Mouse (Mus musculus) left cerebral cortex, postnatal 4 days (tissue): Measurements from ENCODE around the gene Cdk2ap2. TPM values are rescaled to one million over a fixed set of nuclear protein-coding genes. Genes with fewer than 3 reads are reported as not detected.
"Not testable (repeated sequence)": the region's sequence is repeated elsewhere in the genome, so short reads cannot be mapped to it uniquely, and the experiment has no call there.

ENCODE experiments used
- DNase-seq: peaks from one replicate; pipeline ENCODE4 v3.0.0-alpha.2; 2022
- intact Hi-C: fragments of 180-260 bp; cut with DNase I; formaldehyde crosslinking; loops from one replicate; pipeline ENCODE4 v1.15.1; 2025
- total RNA-seq, 2 experiments: library from RNA; stranded (reverse); gene quantifications; 2 replicates each; pipeline ENCODE4 v1.2.3; 2021

Gene Cdk2ap2
- total RNA-seq, 2 experiments from 2014 or later, result 27.5 to 28.3 TPM

DNA sequence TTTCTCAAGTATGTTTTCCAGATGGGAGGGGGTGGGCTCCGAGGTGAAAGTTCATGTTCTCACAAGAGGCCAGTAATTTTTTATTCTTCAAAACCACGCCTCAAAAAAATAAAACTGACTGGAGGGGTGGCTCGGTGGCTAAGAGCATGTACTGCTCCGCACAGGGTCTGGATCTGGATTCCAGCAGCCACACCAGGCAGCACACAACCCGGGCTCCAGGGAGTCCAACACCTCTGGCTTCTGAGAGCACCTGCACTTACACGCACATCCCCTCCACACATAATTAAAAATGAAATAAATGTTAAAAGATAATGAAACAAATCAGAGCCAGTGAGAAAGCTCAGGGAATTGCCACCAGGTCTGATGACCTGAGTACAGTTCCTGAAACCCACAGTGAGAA, 30.7 kb upstream of the Cdk2ap2 start:
- intact Hi-C loops, result no loop called here
- DNase-seq, result no peak

DNA sequence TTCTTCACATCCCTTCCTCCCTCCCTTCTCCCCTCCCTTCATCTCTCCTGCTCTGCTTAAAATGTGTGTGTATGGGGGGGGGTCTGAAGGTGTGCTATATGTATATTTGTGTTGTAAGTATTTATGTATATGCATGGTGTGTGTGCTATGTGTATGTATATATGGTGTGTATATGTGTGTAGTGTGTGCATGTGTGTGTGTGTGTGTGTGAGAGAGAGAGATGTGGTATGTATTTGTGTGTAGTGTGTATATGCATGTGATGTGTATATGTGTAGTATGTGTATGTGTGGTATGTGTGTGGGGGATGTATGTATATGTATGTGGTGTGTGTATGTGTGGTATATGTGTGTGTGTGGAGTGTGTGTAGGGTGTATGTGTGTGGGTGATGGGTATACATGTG, 30.1 kb upstream of the Cdk2ap2 start:
- intact Hi-C loops, result no loop called here
- no peak for DNase-seq

DNA sequence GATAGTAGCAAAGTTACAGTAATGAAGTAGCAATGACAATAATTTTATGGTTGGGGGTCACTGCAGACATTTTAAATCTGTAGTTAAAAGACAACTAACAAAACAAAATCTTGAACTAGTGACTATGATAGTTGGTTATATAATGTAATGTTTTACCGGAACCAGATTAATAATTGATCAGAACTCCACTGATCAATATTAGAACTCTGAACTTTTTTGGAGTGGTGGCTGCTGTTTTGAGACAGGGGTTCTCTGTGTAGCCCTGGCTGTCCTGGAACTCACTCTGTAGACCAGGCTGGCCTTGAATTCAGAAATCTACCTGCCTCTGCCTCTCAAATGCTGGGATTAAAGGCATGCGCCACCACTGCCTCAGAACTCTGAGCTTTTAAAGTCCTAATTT, 28.7 kb upstream of the Cdk2ap2 start:
- DNase-seq, intact Hi-C loops: not testable (repeated sequence)

DNA sequence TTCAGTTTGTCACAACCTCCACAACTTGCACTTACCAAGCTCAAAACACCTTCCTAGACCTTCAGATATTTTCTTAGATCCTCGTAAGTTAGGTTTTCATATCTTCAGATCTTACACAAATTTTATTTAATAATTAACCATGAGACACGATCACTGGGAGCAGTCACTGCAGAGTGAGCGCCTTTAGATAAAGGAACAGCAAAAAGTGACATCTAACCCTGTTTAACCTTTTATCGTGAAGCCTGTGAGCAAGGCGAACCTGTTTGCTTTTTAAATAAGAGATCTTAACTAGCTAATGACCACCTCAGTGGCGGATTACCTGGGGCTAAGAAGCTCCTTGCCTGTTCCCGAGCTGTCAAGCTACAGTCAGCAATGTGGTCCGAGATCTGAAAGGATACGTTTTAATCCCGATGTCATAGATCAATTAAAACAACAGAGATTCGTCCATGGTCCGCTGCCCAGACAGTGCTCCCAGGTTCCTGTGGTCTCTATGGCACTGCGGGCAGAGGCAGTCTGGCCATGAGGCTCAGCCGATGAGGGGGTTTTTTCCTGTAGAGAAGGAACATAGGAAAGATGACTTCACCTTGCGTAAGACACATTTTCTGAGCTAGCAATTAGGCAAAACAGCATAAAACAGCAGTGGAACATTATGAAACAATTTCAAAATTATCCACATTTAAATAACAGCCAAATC, 28.1 kb upstream of the Cdk2ap2 start:
- intact Hi-C loops, result no loop called here
- no peak for DNase-seq

DNA sequence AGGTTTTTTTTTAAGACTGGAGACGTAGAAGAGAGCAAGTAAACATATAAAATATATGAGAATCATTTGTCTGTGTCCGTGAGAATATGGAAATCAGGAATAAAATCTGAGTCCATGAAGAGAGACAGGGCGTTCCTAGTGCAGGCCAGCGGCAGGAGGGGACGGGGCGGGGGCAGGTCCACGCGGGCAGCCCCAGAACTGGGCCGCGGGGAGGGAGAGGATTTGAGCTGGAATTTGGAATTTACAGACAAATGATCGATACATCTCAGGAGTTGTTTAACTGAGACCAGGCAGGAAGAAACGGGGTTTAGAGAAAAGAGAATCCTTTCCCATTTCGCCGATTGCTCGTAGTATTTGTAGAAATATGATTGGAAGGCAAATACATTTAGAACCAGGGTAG, 26.7 kb upstream of the Cdk2ap2 start:
- intact Hi-C loops, result no loop called here
- DNase-seq, result no peak

DNA sequence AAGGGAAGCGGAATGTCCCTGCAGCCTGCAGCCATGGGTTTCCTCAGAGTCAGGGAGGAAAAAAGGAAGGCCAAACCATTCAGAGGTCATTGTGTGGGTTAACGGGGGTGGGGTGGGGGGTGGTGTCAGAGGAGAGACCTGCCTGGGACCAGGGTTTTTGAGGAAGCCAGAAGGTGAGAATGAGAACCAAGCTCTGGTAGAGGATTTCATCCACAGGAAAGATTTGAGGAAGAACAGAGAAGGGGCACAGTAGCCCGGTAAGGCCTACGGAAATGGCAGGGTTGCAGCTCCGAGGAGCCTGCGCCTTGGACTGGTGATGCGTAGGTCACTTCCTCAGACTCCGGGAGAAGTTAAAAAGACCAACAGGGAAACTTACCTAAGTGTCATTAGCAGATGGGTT, 26.2 kb upstream of the Cdk2ap2 start:
- intact Hi-C loops, result no loop called here
- DNase-seq, result no peak

DNA sequence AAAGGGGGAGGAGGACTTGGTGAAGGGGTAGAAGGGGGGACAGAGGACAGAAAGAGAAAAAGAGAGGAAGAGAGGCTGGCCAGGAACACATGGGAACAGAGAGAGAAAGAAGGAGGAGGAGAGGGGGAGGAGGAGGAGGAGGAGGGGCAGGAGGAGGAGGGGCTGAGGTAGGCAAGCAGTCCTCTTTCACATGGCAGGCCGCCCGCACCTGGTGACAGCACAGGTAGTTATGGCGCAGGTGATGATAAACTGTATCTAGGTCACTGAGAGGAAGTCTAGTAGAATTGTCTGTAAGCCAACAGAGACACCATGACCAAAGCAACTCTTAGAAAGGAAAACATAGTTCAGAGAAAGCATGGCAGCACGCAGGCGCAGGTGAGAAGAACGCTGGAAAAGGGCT, 25.6 kb upstream of the Cdk2ap2 start:
- no peak for DNase-seq
- intact Hi-C loops, result no loop called here

DNA sequence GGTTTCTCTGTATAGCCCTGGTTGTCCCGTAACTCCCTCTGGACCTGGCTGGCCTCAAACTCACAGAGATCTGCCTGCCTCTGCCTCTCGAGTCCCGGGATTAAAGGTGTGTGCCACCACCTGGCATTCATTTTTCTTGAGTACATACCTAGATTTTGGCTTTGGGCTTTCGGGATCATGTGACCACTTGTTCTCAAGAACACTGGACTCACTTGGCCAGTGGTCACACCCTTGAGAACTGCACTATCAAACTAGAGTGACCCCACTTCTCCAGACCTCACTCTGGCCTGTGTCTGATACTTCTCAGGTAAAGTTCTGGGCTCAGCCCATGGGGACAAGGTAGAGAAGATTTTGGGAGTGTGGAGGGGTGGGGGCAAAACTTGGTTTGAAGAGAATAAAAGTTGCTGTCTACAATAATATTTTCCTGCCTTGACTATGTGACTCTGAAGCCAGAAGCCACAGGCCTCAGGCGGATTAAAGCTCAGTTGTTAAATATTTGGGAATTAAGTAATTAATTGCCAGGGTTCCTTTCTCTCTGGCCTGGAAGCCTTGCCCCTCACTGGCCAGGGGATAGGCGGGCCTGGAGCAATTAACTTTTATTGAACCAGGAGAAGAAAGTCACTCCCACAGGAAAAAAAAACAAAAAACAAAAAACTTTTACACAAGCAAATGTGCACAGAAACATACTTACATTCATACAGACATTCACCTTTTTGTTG, 24.1 kb upstream of the Cdk2ap2 start:
- DNase-seq, result no peak
- intact Hi-C loops, result no loop called here

DNA sequence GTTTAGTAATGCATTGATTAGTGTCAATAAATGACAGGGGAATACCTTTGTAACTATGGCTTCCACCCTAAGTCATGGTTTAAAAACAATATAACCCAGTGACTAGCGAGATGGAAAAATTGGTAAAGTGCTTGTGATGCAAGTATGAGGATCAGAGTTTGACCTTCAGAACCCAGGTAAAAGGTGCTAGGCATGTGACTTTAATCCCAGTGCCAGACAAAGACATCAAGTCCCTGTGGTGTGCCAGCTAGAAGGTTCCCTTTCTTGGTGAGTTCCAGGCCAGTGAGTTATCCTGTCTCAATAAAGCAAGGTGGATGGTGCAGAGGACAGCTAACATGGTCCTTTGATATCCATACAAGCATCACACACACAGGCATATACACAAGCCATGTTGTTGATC, 21.5 kb upstream of the Cdk2ap2 start:
- intact Hi-C loops, result no loop called here
- DNase-seq, result no peak

DNA sequence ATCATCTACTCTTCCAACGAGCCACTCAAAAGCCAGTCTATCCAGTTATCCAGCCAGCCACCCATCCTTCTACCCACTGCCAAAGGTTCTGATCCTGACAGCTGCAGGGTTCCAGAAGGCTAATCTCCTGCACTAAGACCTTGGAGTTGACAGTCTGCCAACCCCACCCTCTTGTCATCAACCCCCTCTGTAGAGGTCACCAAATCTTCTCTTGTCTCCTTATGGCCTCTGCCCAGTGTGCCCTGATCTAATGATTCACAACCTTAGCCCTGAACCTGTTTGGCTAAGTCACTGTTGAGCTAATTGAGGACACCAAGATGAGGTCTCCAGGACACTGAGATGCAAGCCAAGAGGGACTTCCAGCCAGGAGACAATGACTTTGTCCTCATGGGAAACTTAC, 17.4 kb upstream of the Cdk2ap2 start:
- intact Hi-C loops, result no loop called here
- no peak for DNase-seq

DNA sequence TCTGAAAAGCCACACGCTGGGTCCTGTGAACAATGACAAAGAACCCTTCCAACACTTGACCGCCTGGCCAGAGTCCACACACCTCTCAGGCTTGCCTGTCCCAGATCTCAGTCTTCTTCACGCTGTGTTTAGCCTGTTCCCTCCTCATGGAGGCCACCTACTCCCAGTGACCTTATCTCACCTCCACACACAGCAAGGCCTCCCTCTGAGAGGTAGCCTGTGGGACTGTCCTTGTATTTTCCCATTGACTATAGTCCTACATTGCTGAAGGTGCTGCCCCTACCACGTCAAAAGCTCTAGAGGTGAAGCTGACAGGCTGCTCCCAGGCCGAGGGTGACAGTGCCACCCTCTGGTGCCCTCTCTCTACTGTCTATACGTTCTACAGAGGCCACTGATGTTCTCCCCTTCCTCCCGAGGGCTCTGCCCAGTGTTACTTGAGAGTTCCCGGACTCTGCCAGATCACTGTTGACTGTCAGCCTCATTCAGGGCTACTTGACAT, 16.4 kb upstream of the Cdk2ap2 start:
- intact Hi-C loops, result loop anchor here (10.0 kb wide), 1 partner anchor 126 kb away; the partner anchor contains the start of gene Aldh3b3
- no peak for DNase-seq

DNA sequence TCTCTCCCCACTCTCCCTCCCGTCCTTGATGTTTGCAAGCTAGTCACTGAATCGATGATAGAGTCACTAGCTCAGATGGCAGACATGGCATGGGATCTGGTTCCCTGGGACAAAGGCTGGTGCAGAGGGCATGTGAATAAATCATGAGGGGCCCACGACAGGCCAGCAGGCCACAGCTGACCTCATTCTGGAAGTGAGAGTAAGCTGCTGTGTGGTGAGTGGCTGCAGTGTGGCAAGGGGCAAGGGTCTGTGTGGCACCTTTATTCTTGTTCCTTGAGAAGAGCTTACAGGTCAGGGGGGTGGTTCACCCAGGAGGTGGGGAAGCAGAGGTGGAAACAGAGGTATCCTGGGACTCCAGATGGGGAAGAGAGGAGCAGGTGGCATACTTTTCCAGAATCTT, 15.6 kb upstream of the Cdk2ap2 start, which contains the start of gene Cabp2:
Gene Cabp2, plus strand, starts transcription at position 185 of the 400 bp plus-strand sequence.
- no peak for DNase-seq

DNA sequence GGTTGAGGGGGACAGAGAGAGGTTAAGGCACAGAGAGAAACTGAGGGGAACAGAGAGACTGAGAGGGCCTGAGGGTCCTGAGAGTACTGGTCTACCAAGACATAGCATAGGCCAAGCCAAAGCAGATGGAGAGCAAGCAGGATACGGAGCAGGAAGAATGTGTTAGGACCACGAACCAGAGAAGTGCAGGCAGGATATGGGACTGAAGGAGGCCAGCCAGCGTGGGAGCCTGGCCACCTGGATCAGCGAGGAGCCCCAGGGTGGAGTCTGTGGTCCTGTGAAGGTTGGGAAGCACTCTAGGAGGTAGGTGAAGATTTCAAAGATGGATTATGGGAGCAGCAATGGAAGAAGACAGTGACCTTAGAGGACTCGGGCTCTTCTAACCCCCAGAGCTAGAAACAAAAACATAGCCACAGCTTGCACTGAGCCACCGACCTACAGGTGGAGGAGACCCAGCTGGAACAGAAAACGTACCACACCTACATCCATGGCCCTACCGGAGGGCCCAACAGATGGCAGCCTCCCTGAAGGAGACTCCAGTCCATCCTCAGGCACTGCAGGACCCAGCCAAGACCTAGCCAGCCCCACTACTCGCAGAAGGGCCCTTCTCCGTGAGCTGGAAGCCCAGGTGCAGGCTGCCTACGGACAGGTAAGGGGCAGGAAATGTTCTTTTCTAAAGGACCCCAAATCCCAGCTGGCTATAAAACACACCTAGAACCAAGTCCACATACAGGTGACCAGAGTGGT, 14.6 kb upstream of the Cdk2ap2 start:
- intact Hi-C loops, result loop anchor here (10.0 kb wide), 1 partner anchor 128 kb away; the partner anchor contains the start of gene Aldh3b3
- DNase-seq, result no peak

More for the DNA sequence above, 15.6 kb upstream of the Cdk2ap2 start, which contains the start of gene Cabp2:
- intact Hi-C loops, result loop anchor here (10.0 kb wide), 1 partner anchor 127 kb away; the partner anchor contains the start of gene Aldh3b3

DNA sequence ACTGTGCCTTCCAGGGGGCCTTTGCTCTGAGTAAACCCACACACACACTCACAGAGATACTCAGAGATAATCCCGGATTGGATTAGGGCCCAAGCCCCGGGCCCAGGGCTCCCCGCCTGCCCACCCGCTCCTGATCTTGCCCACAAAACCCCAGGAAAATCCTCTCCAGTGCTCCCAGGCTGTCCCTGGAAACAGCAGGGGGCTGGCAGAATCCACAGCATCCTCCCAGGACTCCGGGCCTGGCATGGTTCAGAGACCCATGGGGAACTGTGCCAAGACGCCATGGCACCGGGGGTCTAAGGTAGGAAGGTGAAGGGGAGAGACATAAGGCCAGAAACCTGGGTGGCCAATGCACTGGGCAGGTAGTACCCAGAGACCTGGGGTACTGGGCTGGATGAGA, 13.7 kb upstream of the Cdk2ap2 start:
- intact Hi-C loops, result loop anchor here (10.0 kb wide), 1 partner anchor 129 kb away; the partner anchor contains the start of gene Aldh3b3
- DNase-seq, result no peak

DNA sequence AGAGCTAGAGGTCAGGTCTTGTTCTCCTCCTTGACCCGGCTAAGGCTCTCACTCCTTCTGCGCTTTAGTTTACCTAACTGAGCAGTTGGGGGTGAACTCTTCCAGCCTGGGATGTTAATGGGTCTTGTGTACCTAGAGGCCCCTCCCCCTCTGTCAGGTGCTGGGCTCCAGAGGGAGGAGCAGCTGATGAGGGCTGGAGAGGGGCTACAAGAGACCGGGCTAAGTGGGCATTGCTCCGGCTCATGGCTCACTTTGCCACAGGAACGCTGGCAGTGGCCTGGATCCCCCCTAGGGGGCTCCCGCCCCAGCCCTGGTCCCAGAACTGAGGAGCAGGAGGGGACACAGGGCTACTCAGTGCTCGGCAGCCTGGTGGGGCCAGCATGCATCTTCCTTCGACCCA, 13.2 kb upstream of the Cdk2ap2 start:
- intact Hi-C loops, result loop anchor here (10.0 kb wide), 1 partner anchor 129 kb away; the partner anchor contains the start of gene Aldh3b3
- no peak for DNase-seq

DNA sequence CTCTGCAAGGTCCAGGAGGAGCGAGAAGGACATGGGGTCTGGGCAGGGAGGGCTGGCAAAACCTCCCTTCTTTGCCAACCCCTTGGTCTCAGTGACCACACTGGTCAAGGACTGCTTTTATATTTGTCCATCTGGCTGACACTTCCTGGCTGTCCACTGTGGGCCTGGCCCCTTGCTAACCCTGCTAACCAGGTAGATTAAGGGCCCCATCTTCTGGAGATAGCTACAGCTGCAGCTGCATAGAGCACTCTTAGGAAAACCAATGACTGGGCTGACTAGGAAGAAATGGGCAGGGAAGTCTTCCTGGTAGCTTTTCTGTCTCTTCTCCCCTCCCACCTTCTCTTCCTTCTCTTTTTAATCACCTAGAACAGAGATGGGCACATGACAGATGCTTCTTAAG, 12.0 kb upstream of the Cdk2ap2 start:
- intact Hi-C loops, result loop anchor here (10.0 kb wide), 1 partner anchor 130 kb away; the partner anchor contains the start of gene Aldh3b3
- DNase-seq, result no peak

DNA sequence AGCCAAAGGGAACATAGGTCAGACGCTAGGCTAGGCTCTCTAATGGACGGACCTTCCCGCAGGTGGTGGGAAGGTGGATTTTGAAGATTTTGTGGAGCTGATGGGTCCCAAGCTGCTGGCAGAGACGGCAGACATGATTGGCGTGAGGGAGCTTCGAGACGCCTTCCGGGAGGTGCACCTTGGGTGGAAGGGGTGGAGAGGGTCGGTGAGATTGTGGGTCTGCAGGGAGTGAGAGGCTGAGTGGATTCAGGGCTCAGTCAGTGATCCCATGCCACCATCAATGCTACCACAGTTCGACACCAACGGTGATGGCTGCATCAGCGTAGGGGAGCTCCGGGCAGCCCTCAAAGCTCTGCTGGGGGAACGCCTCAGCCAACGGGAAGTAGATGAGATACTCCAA, 10.8 kb upstream of the Cdk2ap2 start:
- intact Hi-C loops, result loop anchor here (10.0 kb wide), 1 partner anchor 131 kb away; the partner anchor contains the start of gene Aldh3b3
- DNase-seq, result no peak

DNA sequence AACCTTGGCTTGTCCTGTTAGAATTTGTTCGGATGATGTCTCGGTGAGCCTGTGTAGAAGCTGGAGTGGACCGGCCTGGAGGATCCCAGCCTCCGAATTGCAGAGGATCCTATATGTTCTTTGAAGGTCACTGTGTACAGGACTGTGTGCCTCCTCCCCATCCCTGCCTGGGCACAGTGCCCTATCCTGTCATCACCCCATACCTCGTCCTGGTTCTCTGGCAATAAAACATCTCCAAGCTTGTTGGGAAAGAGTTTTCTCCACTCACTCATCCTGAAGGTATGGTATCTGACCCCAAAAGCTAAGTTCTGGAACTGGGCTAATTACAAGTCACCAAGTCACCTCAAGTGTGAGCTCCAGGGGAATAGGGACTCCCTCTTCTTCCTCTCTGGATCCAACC, 9.9 kb upstream of the Cdk2ap2 start:
- intact Hi-C loops, result loop anchor here (10.0 kb wide), 1 partner anchor 132 kb away; the partner anchor contains the start of gene Aldh3b3
- no peak for DNase-seq

DNA sequence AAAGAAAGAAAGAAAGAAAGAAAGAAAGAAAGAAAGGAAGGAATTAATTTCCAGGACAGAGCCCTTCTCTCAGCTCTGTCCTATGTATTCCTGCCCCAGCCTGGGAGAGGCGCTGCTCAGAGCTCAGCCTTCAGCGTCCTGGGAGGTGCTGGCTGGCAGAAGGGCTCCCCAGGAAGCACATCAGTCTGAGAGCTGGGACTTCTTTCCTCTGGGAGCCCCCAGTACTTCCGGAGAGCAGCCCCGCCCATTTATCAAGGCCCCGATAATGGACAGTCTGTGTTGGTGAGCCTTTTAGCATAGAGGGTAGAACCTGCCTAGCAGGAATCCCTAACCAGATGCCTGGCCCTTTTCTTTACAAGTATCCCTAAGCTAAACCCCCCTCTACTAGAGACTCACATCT, 8.8 kb upstream of the Cdk2ap2 start:
- DNase-seq, result no peak
- intact Hi-C loops, result loop anchor here (10.0 kb wide), 1 partner anchor 133 kb away; the partner anchor contains the start of gene Aldh3b3

DNA sequence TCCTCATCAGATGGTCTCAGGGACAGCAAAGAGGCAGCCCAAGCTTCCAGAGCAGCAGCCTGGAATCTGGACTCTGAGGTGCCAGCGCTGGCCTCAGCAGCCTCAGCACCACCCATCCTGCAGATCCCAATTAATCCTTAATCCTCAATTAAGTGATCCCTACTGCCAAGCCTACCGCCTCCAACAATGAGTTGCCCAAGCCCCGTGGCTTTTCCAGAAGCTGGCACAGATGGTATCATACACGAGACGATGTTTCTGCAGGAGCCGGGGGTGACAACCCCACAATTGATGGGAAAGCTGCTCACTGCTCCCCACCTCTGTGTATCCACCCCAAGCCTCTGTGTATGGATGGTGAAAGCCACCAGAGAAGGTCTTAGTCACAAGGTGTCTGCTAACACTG, 7.9 kb upstream of the Cdk2ap2 start:
- intact Hi-C loops, result loop anchor here (10.0 kb wide), 1 partner anchor 134 kb away; the partner anchor contains the start of gene Aldh3b3

DNA sequence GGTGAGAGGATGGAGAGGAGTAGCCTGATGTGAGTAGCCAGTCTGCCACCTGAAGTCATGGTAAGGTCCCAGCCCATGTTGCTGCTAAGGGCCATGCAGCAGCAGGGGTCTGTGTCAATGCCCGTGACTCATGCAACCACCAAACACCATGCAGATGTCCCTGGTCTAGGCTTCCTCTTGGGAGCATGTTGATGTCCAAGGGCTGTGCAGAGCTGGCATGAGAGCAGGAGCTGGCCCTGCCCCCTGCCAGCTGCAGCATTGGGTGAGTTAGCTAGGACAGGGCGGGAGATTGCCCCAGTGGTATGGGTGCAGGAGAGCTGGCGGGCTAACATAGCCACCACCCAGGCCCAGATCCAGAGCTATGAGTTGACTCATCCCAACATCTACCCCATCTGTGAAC, 6.5 kb upstream of the Cdk2ap2 start:
- DNase-seq, result no peak
- intact Hi-C loops, result no loop called here

More for the DNA sequence above, 7.9 kb upstream of the Cdk2ap2 start:
- DNase-seq, result no peak
